In genomic region chr4:33018361-33018999, GRCm38 (mm10) we compare ENCODE assay signal across 8 mouse cellular contexts. TPM values are rescaled to one million over a fixed set of nuclear protein-coding genes. Genes with fewer than 3 reads are reported as not detected.
DNase-seq lines count a peak whose midpoint lies in the region; ATAC-seq lines count a peak whose summit lies in the region.

No protein-coding gene starts in this region.

- ATAC-seq in inflammation-experienced regulatory T-cells, adult 6 months, result peak; percentile 82
- ATAC-seq in megakaryocyte-erythroid progenitor cell, adult 5-6 weeks (replicated peaks; ENCODE audit: low FRiP score, low TSS enrichment, poor library complexity, severe bottlenecking), result peak; percentile 95

- DNase-seq in ZHBTc4 (ENCODE audit: low read depth, low spot score), result peak; percentile 91
- DNase-seq in cerebellum, postnatal 4 days (ENCODE audit: low spot score in 2 of 2), result peak; percentile 79 to 88
- peak; percentile 77 to 83 for DNase-seq in gastrocnemius, adult 8-10 months (ENCODE audit: low spot score in 2 of 2)
- DNase-seq in left cerebral cortex, adult 8-10 months (ENCODE audit: low spot score in 2 of 2), result peak; percentile 73 to 85
- peak; percentile 90 for DNase-seq in right cerebral cortex, postnatal 14 days
- peak; percentile 87 for DNase-seq in urinary bladder, postnatal 25 days (ENCODE audit: low spot score)

RNA-seq across cellular contexts. Expression of gene Ube2j1, which starts 12.7 kb away (rescaled TPM):
- 10 to 100 TPM; 43.6 to 53.6 (median 49.1) TPM for total RNA-seq in gastrocnemius, adult 8-10 months (2022)
- polyA plus RNA-seq in inflammation-experienced regulatory T-cells, adult 6 months (2017; shearing (Covaris generic)), result 10 to 100 TPM; 33.3 to 58.4 (median 41.7) TPM
- 100 to 1,000 TPM; 107 to 123 (median 109) TPM for total RNA-seq in left cerebral cortex, adult 8-10 months (2022)
- 37.2 and 51.3 TPM in 2 replicates for total RNA-seq in megakaryocyte-erythroid progenitor cell, adult 5-6 weeks (2014; fragmentation: Nextera tagmentation)
- 43.5 and 48.0 TPM in 2 replicates for total RNA-seq in megakaryocyte-erythroid progenitor cell, adult 5-6 weeks (2017)

RNA-seq across cellular contexts. Expression of gene Rragd, which starts 35.6 kb away (rescaled TPM):
- 100 to 1,000 TPM; 200 to 232 (median 207) TPM for total RNA-seq in gastrocnemius, adult 8-10 months (2022)
- 1 to 10 TPM in 2 of 3 experiments, under 1 TPM in 1; 0.62 to 5.4 (median 4.2) TPM for polyA plus RNA-seq in inflammation-experienced regulatory T-cells, adult 6 months (2017; shearing (Covaris generic))
- 100 to 1,000 TPM in 2 of 4 experiments, 10 to 100 TPM in 2; 95.8 to 117 (median 104) TPM for total RNA-seq in left cerebral cortex, adult 8-10 months (2022)
- total RNA-seq in megakaryocyte-erythroid progenitor cell, adult 5-6 weeks (2014; fragmentation: Nextera tagmentation), result not detected in 2 replicates
- total RNA-seq in megakaryocyte-erythroid progenitor cell, adult 5-6 weeks (2017), result 0.14 TPM in 1 of 2 replicates, not detected in the other

RNA-seq across cellular contexts. Expression of gene Gabrr2, which starts 44.3 kb away (rescaled TPM):
- total RNA-seq in gastrocnemius, adult 8-10 months (2022), result 1 to 10 TPM; 1.4 to 2.2 (median 1.9) TPM
- polyA plus RNA-seq in inflammation-experienced regulatory T-cells, adult 6 months (2017; shearing (Covaris generic)), result 10 to 100 TPM in 2 of 3 experiments, under 1 TPM in 1; 0.35 to 12.9 (median 12.9) TPM
- under 1 TPM; 0.58 to 0.96 (median 0.83) TPM for total RNA-seq in left cerebral cortex, adult 8-10 months (2022)
- total RNA-seq in megakaryocyte-erythroid progenitor cell, adult 5-6 weeks (2014; fragmentation: Nextera tagmentation), result 4.0 TPM in 1 of 2 replicates, not detected in the other
- not detected in 2 replicates for total RNA-seq in megakaryocyte-erythroid progenitor cell, adult 5-6 weeks (2017)

Comparison
In these comparisons a context has a peak if more than half of its experiments do, and no peak if none do; other contexts are left out.
1. Peak in every context shown above with its lines: DNase-seq and ATAC-seq.
2. RNA of gene Rragd, which starts 35.6 kb away (total RNA-seq): 200 to 232 TPM in gastrocnemius, adult 8-10 months and 95.8 to 117 TPM in left cerebral cortex, adult 8-10 months; 0.14 TPM in megakaryocyte-erythroid progenitor cell, adult 5-6 weeks; every median in the first group is over 10 times any median in the second.